Mouse (Mus musculus) heart, embryonic 11.5 days (tissue): ENCODE data around the gene Senp6. TPM values are rescaled to one million over a fixed set of nuclear protein-coding genes. Genes with fewer than 3 reads are reported as not detected.
A peak's percentile ranks its signal among the peaks of the same experiment; 100 is the strongest.

ENCODE experiments used
- ATAC-seq: fragments of 200-750 bp; cut with Nextera tagmentation; replicated peaks from 2 replicates; pipeline ENCODE4 v1.8.0; 2017; ENCODE audit warnings: moderate library complexity; ENCODE audit not compliant: insufficient number of reproducible peaks, low FRiP score, low TSS enrichment
- H3K27ac ChIP-seq: fragments of 300-500 bp; sonication (generic); 2 replicates; pipeline ENCODE4 v1.5.1; 2014; ENCODE audit warnings: mild to moderate bottlenecking, low read depth, low read length
- H3K27me3 ChIP-seq: fragments of 300-500 bp; sonication (generic); 2 replicates; pipeline ENCODE4 v1.6.1; 2014; ENCODE audit warnings: mild to moderate bottlenecking, low read length, mixed read lengths; ENCODE audit not compliant: control insufficient read depth, insufficient read depth
- H3K36me3 ChIP-seq: fragments of 300-500 bp; sonication (generic); 2 replicates; pipeline ENCODE4 v1.6.1; 2014; ENCODE audit warnings: mild to moderate bottlenecking, low read length, moderate library complexity, mixed read lengths; ENCODE audit not compliant: control insufficient read depth, insufficient read depth
- H3K4me1 ChIP-seq: fragments of 300-500 bp; sonication (generic); 2 replicates; pipeline ENCODE4 v1.6.1; 2014; ENCODE audit warnings: low read length; ENCODE audit not compliant: control insufficient read depth, insufficient read depth
- H3K4me2 ChIP-seq: fragments of 300-500 bp; sonication (generic); 2 replicates; pipeline ENCODE4 v1.6.1; 2014; ENCODE audit warnings: mild to moderate bottlenecking, moderate library complexity
- H3K4me3 ChIP-seq: fragments of 300-500 bp; sonication (generic); 2 replicates; pipeline ENCODE4 v1.5.1; 2014; ENCODE audit warnings: low read depth, low read length
- H3K9ac ChIP-seq: fragments of 300-500 bp; sonication (generic); 2 replicates; pipeline ENCODE4 v1.6.1; 2014; ENCODE audit warnings: mild to moderate bottlenecking, low read depth, low read length, moderate library complexity
- H3K9me3 ChIP-seq: fragments of 300-500 bp; sonication (generic); replicated peaks from 2 replicates; pipeline ENCODE4 v1.6.1; 2016; ENCODE audit warnings: low read length; ENCODE audit not compliant: control insufficient read depth
- WGBS: fragments of 180-500 bp; shearing (Covaris S2); extraction: QIAGEN DNeasy Blood & Tissue Kit; methylation state at CpG from one replicate; pipeline ENCODE4 v1.1.7; 2014; ENCODE audit not compliant: insufficient replicate concordance; 5-methylcytosine and 5-hydroxymethylcytosine counted together
- polyA plus RNA-seq: library from polyadenylated mRNA; unstranded; fragments of >200 nt; fragmentation: Nextera tagmentation; extraction: Ambion mirVana; gene quantifications from 2 replicates; pipeline ENCODE4 v1.2.1, GENCODE M21; 2014

The Senp6 gene
- polyA plus RNA-seq, 1 experiment from 2014 or later = 52.6 TPM

DNA sequence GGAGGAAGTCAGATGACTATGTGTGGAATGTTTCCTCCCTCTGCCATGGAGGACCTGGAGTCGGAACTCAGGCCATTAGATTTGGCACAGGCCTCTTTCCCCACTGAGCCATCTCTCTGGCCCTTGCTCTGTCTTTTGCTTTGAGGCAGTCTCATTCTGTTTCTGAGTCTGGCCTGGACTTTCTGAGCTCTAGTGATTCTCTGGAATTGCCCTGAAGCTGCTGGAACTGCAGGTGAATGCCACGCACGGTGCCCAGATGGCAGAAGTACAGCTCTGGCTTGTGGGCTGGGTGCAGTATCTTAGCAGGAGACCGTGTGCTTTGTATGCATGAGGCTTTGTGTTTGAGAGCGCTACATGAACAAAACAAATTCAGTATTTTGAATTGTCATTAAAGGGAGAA, 92.2 kb downstream of the Senp6 start:
- no peak overlapping the region for H3K4me2 ChIP-seq
- no peak overlapping the region for H3K27ac ChIP-seq
- no peaks in the 10 kb centered on the region for H3K36me3 ChIP-seq
- no peak overlapping the region for H3K4me3 ChIP-seq
- H3K9ac ChIP-seq = no peak overlapping the region
- ATAC-seq = no peak
- 82% methylated on average over 5 of the region's 5 CpGs for WGBS
- H3K27me3 ChIP-seq = no peaks in the 10 kb centered on the region
- no peaks in the 10 kb centered on the region for H3K4me1 ChIP-seq
- H3K9me3 ChIP-seq = no peaks in the 10 kb centered on the region

DNA sequence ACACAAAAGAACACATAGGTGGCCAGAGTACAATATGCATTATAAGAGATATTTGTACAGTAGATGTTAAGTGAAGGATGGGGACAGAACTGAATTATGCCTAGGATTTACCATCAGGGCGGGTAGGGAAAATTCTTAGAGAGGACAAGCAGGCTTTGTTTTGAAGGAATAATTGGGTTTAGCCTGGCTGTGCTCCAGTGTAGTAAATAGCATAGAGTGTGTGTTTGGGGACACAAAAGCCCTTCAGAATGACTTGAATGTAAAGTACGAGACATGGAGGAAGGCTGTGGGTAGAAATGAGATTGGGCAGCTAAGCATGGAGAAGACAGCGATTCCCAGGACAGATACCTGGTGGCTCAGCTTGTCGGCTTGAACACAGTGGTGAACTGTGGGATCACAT, 94.7 kb downstream of the Senp6 start:
- Histone ChIP-seq H3K4me3 (no peak overlapping the region), H3K9ac (no peak overlapping the region), H3K36me3 (no peaks in the 10 kb centered on the region), H3K27me3 (no peaks in the 10 kb centered on the region), H3K4me2 (no peak overlapping the region), H3K9me3 (no peaks in the 10 kb centered on the region), H3K4me1 (no peaks in the 10 kb centered on the region), H3K27ac (no peak overlapping the region)
- WGBS = 72% methylated on average over 4 of the region's 4 CpGs
- ATAC-seq = no peak

- WGBS = 77% methylated on average over 4 of the region's 4 CpGs
- no peak for ATAC-seq
- Histone ChIP-seq H3K4me2 (no peak overlapping the region), H3K4me1 (no peaks in the 10 kb centered on the region), H3K9me3 (no peaks in the 10 kb centered on the region), H3K4me3 (no peak overlapping the region), H3K9ac (no peak overlapping the region), H3K27me3 (no peaks in the 10 kb centered on the region), H3K27ac (no peak overlapping the region), H3K36me3 (no peaks in the 10 kb centered on the region)
Observed at GRCm38 (mm10) chr9:80163126-80163723, 96.5 kb downstream of the Senp6 start.

GRCm38 (mm10) chr9:80164191-80164590, 97.5 kb downstream of the Senp6 start:
- Histone ChIP-seq H3K27ac (no peak overlapping the region), H3K4me3 (peak overlapping the region; percentile 73), H3K36me3 (no peaks in the 10 kb centered on the region), H3K9ac (peak overlapping the region; percentile 34; the same call in 1 of the 2 replicates), H3K9me3 (no peaks in the 10 kb centered on the region), H3K4me2 (peak overlapping the region; percentile 78), H3K27me3 (no peaks in the 10 kb centered on the region), H3K4me1 (no peaks in the 10 kb centered on the region)
- ATAC-seq = no peak
- 4% methylated on average over 13 of the region's 13 CpGs for WGBS

GRCm38 (mm10) chr9:80164611-80165474, 98.1 kb downstream of the Senp6 start, which contains the start of gene Myo6:
Gene Myo6 (plus strand): TSS chr9:80165031.
- no peaks in the 10 kb centered on the region for H3K9me3 ChIP-seq
- peak; percentile 98 for ATAC-seq
- H3K4me2 ChIP-seq = peak within 1 kb of the TSS; percentile 78
- no peaks in the 10 kb centered on the region for H3K27me3 ChIP-seq
- H3K36me3 ChIP-seq = no peaks in the 10 kb centered on the region
- H3K27ac ChIP-seq = peak within 1 kb of the TSS; percentile 79
- H3K4me3 ChIP-seq = peak within 1 kb of the TSS; percentile 73
- peak within 1 kb of the TSS; percentile 92 for H3K9ac ChIP-seq
- under 1% methylated on average over 65 of the region's 69 CpGs for WGBS
- no peaks in the 10 kb centered on the region for H3K4me1 ChIP-seq

DNA sequence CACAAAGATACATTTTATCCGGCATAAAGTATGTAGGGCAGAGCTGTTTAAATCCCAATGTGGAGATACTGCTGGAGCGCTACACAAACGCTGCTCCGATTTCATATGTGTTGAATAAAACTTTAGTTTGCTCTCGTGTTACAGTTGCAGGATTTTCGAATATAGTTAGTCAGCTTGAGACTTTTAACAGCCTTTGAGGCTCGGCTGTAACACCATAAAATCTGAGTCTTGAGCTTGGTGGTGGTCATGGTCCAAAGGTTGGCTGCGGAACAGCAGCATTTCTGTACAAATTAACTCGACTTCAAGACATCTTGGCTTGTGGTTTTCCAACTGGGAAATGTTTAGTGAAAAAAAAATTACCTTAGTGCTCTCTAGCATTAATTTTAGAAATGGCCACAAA, 99.0 kb downstream of the Senp6 start:
- H3K4me1 ChIP-seq = no peaks in the 10 kb centered on the region
- peak overlapping the region; percentile 78 for H3K4me2 ChIP-seq
- H3K9me3 ChIP-seq = no peaks in the 10 kb centered on the region
- peak overlapping the region; percentile 73 for H3K4me3 ChIP-seq
- H3K27me3 ChIP-seq = no peaks in the 10 kb centered on the region
- ATAC-seq = no peak
- no peak overlapping the region for H3K27ac ChIP-seq
- H3K36me3 ChIP-seq = no peaks in the 10 kb centered on the region
- peak overlapping the region; percentile 62 for H3K9ac ChIP-seq
- 46% methylated on average over 9 of the region's 9 CpGs for whole genome bisulfite sequencing

DNA sequence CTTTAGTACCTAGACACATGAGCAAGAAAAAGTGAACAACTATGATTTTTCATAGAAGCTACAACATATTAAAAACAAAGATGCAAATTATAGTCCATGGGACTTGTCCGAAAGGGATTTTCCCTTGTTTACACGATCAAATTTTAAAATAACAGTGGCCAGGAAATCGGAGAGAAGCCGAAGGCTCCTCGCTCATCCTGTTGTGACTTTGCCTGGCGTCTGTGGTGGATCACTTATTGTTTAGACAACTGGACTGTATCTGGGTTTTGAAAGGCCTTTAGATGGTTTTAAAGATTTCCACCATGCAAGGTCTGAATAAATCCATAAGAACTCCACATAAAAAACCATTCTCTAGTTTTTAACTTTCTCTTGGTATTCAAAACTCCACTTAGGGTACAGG, 99.7 kb downstream of the Senp6 start:
- WGBS = 64% methylated on average over 6 of the region's 6 CpGs
- Histone ChIP-seq H3K9ac (no peak overlapping the region), H3K4me1 (no peaks in the 10 kb centered on the region), H3K27me3 (no peaks in the 10 kb centered on the region), H3K9me3 (no peaks in the 10 kb centered on the region), H3K36me3 (no peaks in the 10 kb centered on the region), H3K4me3 (peak overlapping the region; percentile 73), H3K27ac (no peak overlapping the region), H3K4me2 (peak overlapping the region; percentile 31; the same call in 1 of the 2 replicates)
- ATAC-seq = no peak

DNA sequence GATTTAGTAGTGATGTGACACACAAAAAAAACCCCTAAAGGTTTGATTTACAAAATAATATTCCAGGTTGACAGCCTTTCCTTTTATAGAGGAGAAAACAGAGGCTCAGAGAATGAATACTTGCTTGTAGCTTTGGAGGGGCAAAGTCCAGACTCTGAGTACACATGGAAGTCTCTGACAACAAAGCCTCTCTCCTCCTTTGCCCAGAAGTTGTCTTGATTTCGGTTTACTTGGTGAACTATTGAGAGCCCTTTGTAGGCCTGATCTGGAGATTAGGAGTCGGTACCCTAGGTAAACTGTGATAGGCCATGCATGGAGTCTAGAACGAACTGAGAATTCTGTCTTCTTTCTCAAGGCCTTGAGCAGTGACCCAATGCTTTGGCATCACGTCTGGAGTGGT, 100.4 kb downstream of the Senp6 start:
- Histone ChIP-seq H3K27ac (0 out of 2 replicates have a peak overlapping the region, but pooled peaks have one; percentile 10), H3K36me3 (no peaks in the 10 kb centered on the region), H3K4me3 (no peak overlapping the region), H3K9me3 (no peaks in the 10 kb centered on the region), H3K4me2 (peak overlapping the region; percentile 31), H3K4me1 (no peaks in the 10 kb centered on the region), H3K27me3 (no peaks in the 10 kb centered on the region), H3K9ac (no peak overlapping the region)
- ATAC-seq = no peak
- WGBS = 69% methylated on average over 4 of the region's 4 CpGs
